Mouse (Mus musculus) embryonic facial prominence, embryonic 11.5 days (tissue): ENCODE measurements around the gene Sult1d1. TPM values are rescaled to one million over a fixed set of nuclear protein-coding genes. Genes with fewer than 3 reads are reported as not detected.
"Not testable (repeated sequence)": the region's sequence is repeated elsewhere in the genome, so short reads cannot be mapped to it uniquely, and the experiment has no call there.

Source experiments
- ATAC-seq: fragments of 200-750 bp; cut with Nextera tagmentation; replicated peaks from 2 replicates; pipeline ENCODE4 v1.8.0; 2017; ENCODE audit warnings: low read depth; ENCODE audit not compliant: insufficient number of reproducible peaks, low FRiP score, low TSS enrichment
- DNase-seq: peaks from one replicate; pipeline ENCODE4 v3.0.0-alpha.2; 2015; ENCODE audit warnings: low spot score
- H3K27ac ChIP-seq: fragments of 300-500 bp; sonication (generic); replicated peaks from 2 replicates; pipeline ENCODE4 v1.5.1; 2014; ENCODE audit warnings: mild to moderate bottlenecking, low read depth, low read length, control low read depth
- H3K27me3 ChIP-seq: fragments of 300-500 bp; sonication (generic); 2 replicates; pipeline ENCODE4 v1.6.1; 2014; ENCODE audit warnings: mild to moderate bottlenecking, low read length, moderate library complexity, mixed read lengths; ENCODE audit not compliant: control insufficient read depth, insufficient read depth
- H3K36me3 ChIP-seq: fragments of 300-500 bp; sonication (generic); replicated peaks from 2 replicates; pipeline ENCODE4 v1.6.1; 2014; ENCODE audit warnings: low read depth, mild to moderate bottlenecking, low read length, moderate library complexity, mixed read lengths; ENCODE audit not compliant: control insufficient read depth, insufficient read depth
- H3K4me1 ChIP-seq: fragments of 300-500 bp; sonication (generic); 2 replicates; pipeline ENCODE4 v1.6.1; 2014; ENCODE audit warnings: low read length, mixed read lengths; ENCODE audit not compliant: control insufficient read depth, insufficient read depth
- H3K4me2 ChIP-seq: fragments of 300-500 bp; sonication (generic); 2 replicates; pipeline ENCODE4 v1.6.1; 2014; ENCODE audit warnings: low read depth, mild to moderate bottlenecking, control low read depth, low read length, moderate library complexity
- H3K4me3 ChIP-seq: fragments of 300-500 bp; sonication (generic); 2 replicates; pipeline ENCODE4 v1.5.1; 2014; ENCODE audit warnings: low read depth, low read length, control low read depth
- H3K9ac ChIP-seq: fragments of 300-500 bp; sonication (generic); replicated peaks from 2 replicates; pipeline ENCODE4 v1.6.1; 2014; ENCODE audit warnings: mild to moderate bottlenecking, control low read depth, low read length
- H3K9me3 ChIP-seq: fragments of 300-500 bp; sonication (generic); replicated peaks from 2 replicates; pipeline ENCODE4 v1.6.1; 2016; ENCODE audit warnings: mild to moderate bottlenecking, low read length, inconsistent platforms, mixed read lengths; ENCODE audit not compliant: control insufficient read depth
- WGBS: fragments of 180-500 bp; shearing (Covaris S2); extraction: QIAGEN DNeasy Blood & Tissue Kit; methylation state at CpG from one replicate; pipeline ENCODE4 v1.1.7; 2014; 5-methylcytosine and 5-hydroxymethylcytosine counted together
- microRNA-seq: library from miRNA; unstranded; fragments of <30 nt; microRNA quantifications from one replicate; pipeline ENCODE4, GENCODE M21; 2016; ENCODE audit warnings: borderline number of aligned reads
- polyA plus RNA-seq: library from polyadenylated mRNA; unstranded; fragments of >200 nt; fragmentation: Nextera tagmentation; extraction: Ambion mirVana; gene quantifications from 2 replicates; pipeline ENCODE4 v1.2.1, GENCODE M21; 2014

Gene Sult1d1
- polyA plus RNA-seq, 1 experiment from 2014 or later: not detected

GRCm38 (mm10) chr5:87538111-87538510 is 30.7 kb downstream of the Sult1d1 start, which contains the start of gene Sult1b1:
Gene Sult1b1, minus strand, starts transcription at chr5:87538195.
- no peak within 1 kb of the TSS for H3K4me2 ChIP-seq
- no peaks in the 10 kb centered on the region for H3K27me3 ChIP-seq
- no peak within 1 kb of the TSS for H3K4me3 ChIP-seq
- no peak within 1 kb of the TSS for H3K27ac ChIP-seq
- H3K9me3 ChIP-seq: no peaks in the 10 kb centered on the region
- DNase-seq: no peak
- H3K36me3 ChIP-seq: no peaks in the 10 kb centered on the region
- H3K9ac ChIP-seq: no peak within 1 kb of the TSS
- no peak for ATAC-seq
- 86% methylated on average over 2 of the region's 2 CpGs for WGBS
- no peaks in the 10 kb centered on the region for H3K4me1 ChIP-seq

GRCm38 (mm10) chr5:87535994-87536644 is 32.7 kb downstream of the Sult1d1 start:
- H3K4me2 ChIP-seq: no peak overlapping the region
- no peak for DNase-seq
- H3K4me1 ChIP-seq: no peaks in the 10 kb centered on the region
- no peaks in the 10 kb centered on the region for H3K27me3 ChIP-seq
- no peak overlapping the region for H3K9ac ChIP-seq
- H3K4me3 ChIP-seq: no peak overlapping the region
- whole genome bisulfite sequencing: 69% methylated on average over 4 of the region's 4 CpGs
- no peak overlapping the region for H3K27ac ChIP-seq
- no peak for ATAC-seq
- H3K36me3 ChIP-seq: no peaks in the 10 kb centered on the region
- H3K9me3 ChIP-seq: no peaks in the 10 kb centered on the region

GRCm38 (mm10) chr5:87532288-87532687 is 36.5 kb downstream of the Sult1d1 start:
- Histone ChIP-seq H3K27me3 (no peaks in the 10 kb centered on the region), H3K4me1 (no peaks in the 10 kb centered on the region), H3K4me2 (no peak overlapping the region), H3K36me3 (no peaks in the 10 kb centered on the region), H3K4me3 (no peak overlapping the region), H3K27ac (no peak overlapping the region), H3K9me3 (no peaks in the 10 kb centered on the region), H3K9ac (no peak overlapping the region)
- no peak for ATAC-seq
- 77% methylated on average over 2 of the region's 2 CpGs for WGBS
- no peak for DNase-seq

GRCm38 (mm10) chr5:87523561-87523960 is 45.3 kb downstream of the Sult1d1 start:
- H3K36me3 ChIP-seq, H3K9ac ChIP-seq, H3K4me2 ChIP-seq, H3K27me3 ChIP-seq, DNase-seq, H3K4me3 ChIP-seq, H3K27ac ChIP-seq, ATAC-seq, H3K9me3 ChIP-seq, H3K4me1 ChIP-seq: not testable (repeated sequence)
- 89% methylated on average over 2 of the region's 2 CpGs for WGBS

- Histone ChIP-seq H3K9ac (no peak overlapping the region), H3K36me3 (no peaks in the 10 kb centered on the region), H3K9me3 (no peaks in the 10 kb centered on the region), H3K4me3 (no peak overlapping the region), H3K27me3 (no peaks in the 10 kb centered on the region), H3K4me1 (no peaks in the 10 kb centered on the region), H3K4me2 (no peak overlapping the region), H3K27ac (no peak overlapping the region)
- 56% methylated on average over 4 of the region's 4 CpGs for WGBS
- no peak for ATAC-seq
- DNase-seq: no peak
Observed at GRCm38 (mm10) chr5:87505776-87506458, 62.9 kb downstream of the Sult1d1 start.

Small RNA genes lying within 50 kb of the gene (microRNA-seq; reads per million reads assigned to microRNA genes)
- gene Mir3969: not detected

Other genes starting within 250 kb of the Sult1d1 start
- gene Ugt2a3, start 231.8 kb downstream of the Sult1d1 start, polyA plus RNA-seq: not detected in 2 replicates
- not detected in 2 replicates for gene Ugt2b38, start 144.8 kb downstream of the Sult1d1 start, polyA plus RNA-seq
- gene Ugt2a2, start 86.8 kb downstream of the Sult1d1 start, polyA plus RNA-seq: not detected in 2 replicates
- not detected in 2 replicates for gene Gm43638, start 82.2 kb downstream of the Sult1d1 start, polyA plus RNA-seq
- gene Ugt2a1, start 78.2 kb downstream of the Sult1d1 start, polyA plus RNA-seq: 0.70 and 1.6 TPM in 2 replicates
- gene Sult1b1, start 30.8 kb downstream of the Sult1d1 start, polyA plus RNA-seq: 0.29 TPM in 1 of 2 replicates, not detected in the other
- gene Sult1e1, start 22.6 kb upstream of the Sult1d1 start, polyA plus RNA-seq: 2.3 and 5.8 TPM in 2 replicates
- not detected in 2 replicates for gene Csn1s1, start 97.2 kb upstream of the Sult1d1 start, polyA plus RNA-seq
- gene Csn2, start 130.6 kb upstream of the Sult1d1 start, polyA plus RNA-seq: not detected in 2 replicates
- gene Csn1s2a, start 205.5 kb upstream of the Sult1d1 start, polyA plus RNA-seq: not detected in 2 replicates
- not detected in 2 replicates for gene Csn1s2b, start 239.1 kb upstream of the Sult1d1 start, polyA plus RNA-seq